Mouse (Mus musculus) cerebellum, adult 11 months (tissue): ENCODE measurements around the gene Catsper1.

Experiments used
- DNase-seq: peaks from one replicate; pipeline ENCODE4 v3.0.0; 2022

Gene Catsper1

DNA sequence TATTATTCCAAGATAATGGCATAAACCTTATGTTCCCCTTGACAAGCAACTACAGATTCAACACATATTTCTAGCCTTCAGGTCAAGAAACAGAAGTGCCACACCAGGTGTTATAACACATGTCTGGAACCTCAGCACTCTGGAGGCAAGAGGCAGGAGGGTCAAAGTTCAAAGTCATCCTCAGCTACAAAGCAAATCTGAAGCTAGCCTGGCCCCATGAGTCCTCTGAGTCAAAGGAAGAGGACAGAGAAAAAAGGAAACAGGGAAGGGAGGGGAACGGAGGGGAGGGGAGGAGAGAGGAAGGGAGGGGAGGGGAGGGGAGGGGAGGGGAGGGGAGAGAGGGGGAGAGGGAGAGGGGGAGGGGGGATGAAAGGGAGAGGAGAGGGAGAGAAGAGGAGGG, 20.5 kb downstream of the Catsper1 start:
- DNase-seq, result no peak

GRCm38 (mm10) chr19:5362186-5362585, 26.6 kb downstream of the Catsper1 start:
- no peak for DNase-seq

GRCm38 (mm10) chr19:5364124-5364523, 28.6 kb downstream of the Catsper1 start:
- DNase-seq, result no peak

GRCm38 (mm10) chr19:5365751-5366150, 30.2 kb downstream of the Catsper1 start:
- DNase-seq, result no peak

- peak; percentile 95 for DNase-seq
These were observed 30.9 kb downstream of the Catsper1 start, which contains the start of gene Eif1ad for GRCm38 (mm10) chr19:5366175-5367052. Eif1ad (plus strand) TSS chr19:5366741.

DNA sequence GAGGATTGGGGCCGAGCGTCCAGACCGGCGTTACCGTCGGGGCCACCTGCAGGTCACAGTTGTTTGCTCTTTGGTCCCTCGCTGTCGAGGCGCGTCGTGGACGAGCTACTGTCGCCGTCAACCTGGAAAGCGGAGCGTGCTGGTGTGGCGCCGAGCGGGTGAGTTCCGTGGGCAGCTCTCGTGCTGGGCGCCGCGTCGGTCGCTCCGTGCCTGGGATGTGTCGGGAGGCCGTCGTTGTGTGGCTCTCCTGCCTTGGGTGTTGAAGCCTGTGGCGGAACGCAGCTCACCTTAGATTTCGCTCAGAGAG, 31.5 kb downstream of the Catsper1 start, which contains the start of gene Banf1:
Banf1 (minus strand) TSS at position 116 of the 307 bp plus-strand sequence.
- no peak for DNase-seq

DNA sequence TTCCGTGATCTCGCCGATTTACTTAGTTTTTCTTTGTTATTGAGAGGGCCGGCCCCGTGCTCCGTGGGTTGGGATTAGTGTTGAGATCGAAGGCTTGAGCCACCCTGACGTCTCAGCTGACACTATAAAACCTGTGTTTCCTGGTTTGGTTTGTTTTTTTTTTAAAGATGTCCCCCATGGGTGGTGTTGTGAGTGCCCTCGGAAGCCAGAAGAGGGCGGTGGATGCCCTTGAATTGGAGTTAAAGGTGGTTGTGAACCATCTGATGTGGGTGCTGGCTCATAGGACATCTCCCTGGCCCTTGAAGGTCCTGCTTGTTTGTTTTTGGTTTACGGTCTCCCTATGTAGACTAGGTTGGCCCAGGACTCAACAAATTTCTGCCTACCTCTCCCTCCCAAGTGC, 31.9 kb downstream of the Catsper1 start:
- no peak for DNase-seq

DNA sequence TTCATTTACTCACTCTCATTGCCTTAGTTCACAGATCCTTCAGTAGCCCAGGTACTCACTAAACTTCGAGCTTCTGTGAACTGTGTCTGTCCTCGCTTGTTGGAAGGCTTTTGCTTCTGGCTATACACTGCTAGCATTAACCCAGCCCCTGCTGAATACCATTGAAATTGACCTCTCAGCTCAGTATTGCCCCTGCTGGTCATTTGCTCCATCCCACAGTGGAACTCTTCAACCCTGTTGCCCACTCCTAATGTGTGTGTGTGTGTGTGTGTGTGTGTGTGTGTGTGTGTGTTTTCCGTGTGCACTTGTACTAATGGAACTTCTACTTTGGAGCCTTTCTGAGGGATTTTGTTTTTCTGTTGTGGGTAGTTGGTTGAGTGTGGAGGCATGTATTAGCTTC, 35.4 kb downstream of the Catsper1 start:
- no peak for DNase-seq

- DNase-seq, result no peak
These were observed 37.2 kb downstream of the Catsper1 start for GRCm38 (mm10) chr19:5372724-5373123.

DNA sequence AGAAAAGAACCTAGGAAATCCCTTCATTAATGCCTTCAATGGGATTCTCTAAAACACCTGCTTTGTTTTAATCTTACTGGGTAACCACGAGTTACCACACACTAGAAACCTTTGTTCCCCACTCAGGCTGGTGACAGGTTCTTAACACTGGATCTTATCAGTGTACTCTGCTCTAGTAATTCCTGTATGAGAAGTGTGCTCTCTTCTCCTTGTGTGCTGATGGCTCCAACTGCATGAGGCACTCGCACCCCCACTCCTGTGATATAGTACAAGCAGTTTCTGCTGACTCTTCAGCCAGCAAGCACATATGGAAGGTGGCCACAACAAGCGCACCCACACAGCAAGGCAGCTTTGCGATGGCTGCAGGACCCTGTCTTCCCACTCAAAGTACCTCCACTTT, 38.6 kb downstream of the Catsper1 start:
- no peak for DNase-seq

DNA sequence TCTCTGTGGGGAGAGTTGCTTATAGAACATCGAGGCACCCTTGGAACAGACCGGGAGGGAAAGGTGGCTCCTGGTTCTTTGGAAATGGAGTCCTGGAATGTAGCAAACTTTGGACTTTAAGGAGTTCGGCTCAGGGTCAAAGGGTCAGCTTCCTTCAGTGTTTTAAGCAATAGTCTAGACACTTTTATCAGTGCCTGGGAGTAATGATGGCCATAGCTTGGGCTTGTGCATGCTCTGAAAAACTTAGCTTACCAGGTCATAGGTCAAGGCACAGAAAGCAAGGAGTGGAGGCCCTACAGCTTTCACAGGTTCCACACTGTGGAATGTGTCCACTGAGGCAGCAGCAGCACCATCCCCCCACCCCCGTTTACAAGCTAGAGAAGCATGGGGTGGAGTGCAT, 39.2 kb downstream of the Catsper1 start:
- no peak for DNase-seq

GRCm38 (mm10) chr19:5377446-5377845, 41.9 kb downstream of the Catsper1 start:
- no peak for DNase-seq

DNA sequence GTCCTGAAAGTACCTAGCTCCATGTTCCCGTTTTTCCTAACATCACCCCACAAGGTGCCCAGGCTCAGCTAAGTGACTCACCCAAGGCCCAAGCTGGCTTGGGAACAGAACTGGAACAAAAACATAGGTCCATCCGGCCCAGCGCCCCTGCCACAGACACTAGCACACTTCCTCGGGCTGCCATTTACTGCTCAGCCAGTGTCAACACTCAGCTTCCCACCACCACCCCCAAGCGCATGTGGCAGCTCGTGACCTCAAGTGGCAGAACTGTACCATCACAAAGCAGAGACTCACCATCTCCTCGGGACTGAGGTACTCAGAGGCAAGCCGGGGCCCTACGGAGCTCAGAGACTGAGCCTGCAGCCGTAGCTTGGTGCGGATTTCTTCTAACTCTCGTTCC, 47.8 kb downstream of the Catsper1 start:
- no peak for DNase-seq

GRCm38 (mm10) chr19:5384715-5385114, 49.2 kb downstream of the Catsper1 start:
- no peak for DNase-seq

DNA sequence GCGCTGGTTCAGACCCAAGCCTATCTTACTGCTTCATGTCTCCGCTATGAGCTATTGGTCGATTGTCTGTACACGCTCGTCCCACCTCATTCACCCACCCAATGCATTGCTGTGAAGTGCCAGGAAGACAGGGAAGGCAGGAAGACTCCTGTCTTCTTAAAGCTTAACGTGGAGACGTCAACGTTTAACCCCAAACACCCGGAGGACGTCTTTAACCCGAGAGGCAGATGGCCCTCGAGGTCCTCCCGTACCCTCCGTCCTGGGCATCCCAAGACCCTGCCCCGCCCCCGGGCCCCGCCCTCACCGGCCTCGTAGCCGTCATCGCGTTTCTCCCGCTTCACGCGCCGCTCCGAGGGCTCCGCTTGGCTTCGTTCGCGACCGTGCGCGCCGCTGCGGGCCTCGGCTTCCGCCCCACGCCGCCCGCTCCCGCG, 52.5 kb downstream of the Catsper1 start:
- no peak for DNase-seq

DNA sequence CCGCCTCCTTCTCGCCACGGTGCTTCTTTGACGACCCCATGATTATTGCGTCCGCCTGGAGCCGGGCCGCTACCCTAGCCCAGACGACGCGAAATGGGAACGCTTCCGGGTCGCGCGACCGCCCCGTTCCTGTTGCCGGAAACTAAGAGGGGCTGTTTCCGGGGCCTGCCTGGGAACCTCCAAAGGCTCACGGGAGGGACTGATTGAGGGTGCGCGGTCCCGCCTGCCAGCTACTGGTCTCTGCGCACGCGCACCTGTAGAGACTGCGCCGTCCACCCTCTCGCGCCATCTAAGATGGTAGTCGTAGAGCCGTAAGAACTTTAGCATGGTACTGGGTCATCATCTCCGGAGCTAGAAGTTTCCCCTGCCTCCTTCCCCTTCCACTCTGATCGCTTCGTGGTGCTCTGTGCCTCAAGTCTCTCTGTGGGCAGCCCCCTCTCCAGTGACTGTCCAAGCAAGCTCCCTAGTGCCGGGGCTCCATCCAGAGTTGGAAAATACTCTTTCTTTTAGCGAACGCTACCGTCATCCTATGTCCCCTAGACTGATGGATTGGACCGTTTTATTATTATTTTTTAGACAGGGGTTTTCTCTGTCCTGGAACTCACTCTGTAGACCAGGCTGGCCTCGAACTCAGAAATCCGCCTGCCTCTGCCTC, 53.2 kb downstream of the Catsper1 start, which contains the start of gene Sart1:
Sart1 (minus strand) TSS at position 116 of the 655 bp plus-strand sequence.
- DNase-seq, result peak; percentile 95

- DNase-seq, result peak; percentile 35
These were observed 54.1 kb downstream of the Catsper1 start for GRCm38 (mm10) chr19:5389647-5390046.

- DNase-seq, result no peak
These were observed 54.9 kb downstream of the Catsper1 start for GRCm38 (mm10) chr19:5390416-5390815.

GRCm38 (mm10) chr19:5392892-5393291, 57.4 kb downstream of the Catsper1 start:
- DNase-seq, result peak; percentile 69
